Mouse (Mus musculus) 3134 (cell line): ENCODE measurements around the gene Mxi1.
A peak's percentile ranks its signal among the peaks of the same experiment; 100 is the strongest.

Experiments used
- DNase-seq: peaks from one replicate; pipeline ENCODE4 v3.0.0-alpha.2; 2011; ENCODE audit warnings: low spot score; ENCODE audit not compliant: insufficient read length; ENCODE audit errors: extremely low read depth

Mxi1 gene

DNA sequence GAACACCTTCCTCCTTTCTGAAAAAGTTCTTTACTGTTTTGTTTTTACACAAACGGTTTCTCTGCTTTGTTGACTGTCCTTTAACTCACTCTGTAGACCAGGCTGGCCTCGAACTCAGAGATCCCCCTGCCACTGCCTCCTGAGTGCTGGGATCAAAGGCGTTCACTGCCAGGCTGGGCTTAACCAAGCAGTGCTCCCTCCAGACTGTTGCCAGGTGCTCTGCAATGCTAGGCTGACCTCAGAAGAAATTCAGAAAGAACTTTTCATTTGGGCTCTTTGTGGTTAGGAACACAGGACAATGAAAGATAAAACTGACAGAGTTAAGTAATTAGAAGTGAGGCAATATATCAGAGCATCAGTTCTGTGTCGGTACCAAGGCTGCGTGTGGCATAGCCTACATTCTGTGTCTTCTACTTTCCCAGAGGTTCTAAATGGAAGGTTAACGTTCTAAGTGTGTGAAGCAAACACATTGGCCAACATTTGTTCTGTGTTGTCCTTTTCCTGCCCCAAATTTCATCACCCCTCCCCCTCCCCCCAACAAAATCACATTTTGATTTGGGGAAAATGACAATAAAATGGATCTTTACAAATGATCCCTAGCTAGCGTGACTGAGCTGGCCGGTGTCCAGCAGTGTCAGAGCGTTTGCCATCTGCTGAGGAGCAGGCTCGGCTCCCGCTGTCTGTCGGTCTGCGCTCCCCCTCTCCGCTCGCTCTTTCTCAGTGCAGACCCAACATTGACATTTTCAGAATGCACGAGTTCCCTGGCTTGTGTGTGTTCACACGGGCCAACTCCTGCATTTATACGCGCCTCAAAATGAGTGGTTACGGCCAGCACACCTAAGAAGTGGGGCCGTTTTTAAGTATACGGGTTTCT, 49.1 kb downstream of the Mxi1 start:
- DNase-seq, result no peak

DNA sequence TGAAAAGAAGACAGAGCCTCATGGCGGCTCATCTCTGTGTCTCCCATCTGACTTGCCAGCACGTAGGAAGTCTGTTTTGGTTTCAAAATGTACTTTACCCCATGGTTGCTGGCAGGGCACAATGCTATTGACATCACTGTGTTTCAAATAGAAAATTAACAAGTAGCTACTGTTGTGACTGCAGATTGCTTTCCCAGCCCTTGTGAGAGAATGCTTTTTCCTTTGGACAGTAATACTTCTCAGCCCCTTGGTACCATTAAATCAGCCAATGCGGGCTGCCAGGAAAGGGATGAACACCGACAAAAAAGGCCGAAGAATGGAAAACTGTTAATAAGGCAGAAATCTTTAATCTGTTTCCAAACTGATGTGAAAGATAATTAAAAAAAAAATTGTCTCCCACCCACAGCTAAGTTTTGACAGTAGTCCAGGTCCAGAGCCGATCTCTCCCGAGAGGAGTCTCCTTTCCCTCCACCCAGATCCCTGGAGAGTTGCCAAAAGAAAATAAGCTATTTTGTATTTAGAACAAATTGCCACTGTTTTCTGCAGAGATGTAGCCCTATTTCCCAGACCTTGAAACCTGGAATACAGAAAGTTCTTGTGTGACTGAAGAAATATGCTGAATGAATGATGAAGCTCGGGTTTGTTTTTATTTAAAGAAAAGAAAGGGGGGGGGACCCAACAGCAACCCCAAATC, 50.1 kb downstream of the Mxi1 start:
- DNase-seq, result no peak

DNA sequence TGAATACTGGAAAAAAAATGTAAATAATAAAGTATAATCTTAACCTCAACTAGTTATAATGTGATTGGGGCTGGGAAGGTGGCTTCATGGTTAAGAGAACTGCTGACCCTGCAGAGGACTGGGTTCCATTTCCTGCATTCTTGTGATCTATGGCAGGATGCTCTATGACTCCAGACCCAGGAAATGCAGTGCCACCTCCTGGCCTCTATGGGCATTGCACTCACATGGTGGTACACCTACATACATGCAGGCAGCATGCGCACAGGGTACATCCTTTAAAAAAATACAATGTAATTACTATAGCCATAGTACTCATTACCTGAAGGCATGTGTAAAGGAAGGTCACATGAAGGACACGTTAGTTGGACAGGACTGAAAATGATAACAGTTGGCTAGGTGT, 52.6 kb downstream of the Mxi1 start:
- DNase-seq, result no peak

DNA sequence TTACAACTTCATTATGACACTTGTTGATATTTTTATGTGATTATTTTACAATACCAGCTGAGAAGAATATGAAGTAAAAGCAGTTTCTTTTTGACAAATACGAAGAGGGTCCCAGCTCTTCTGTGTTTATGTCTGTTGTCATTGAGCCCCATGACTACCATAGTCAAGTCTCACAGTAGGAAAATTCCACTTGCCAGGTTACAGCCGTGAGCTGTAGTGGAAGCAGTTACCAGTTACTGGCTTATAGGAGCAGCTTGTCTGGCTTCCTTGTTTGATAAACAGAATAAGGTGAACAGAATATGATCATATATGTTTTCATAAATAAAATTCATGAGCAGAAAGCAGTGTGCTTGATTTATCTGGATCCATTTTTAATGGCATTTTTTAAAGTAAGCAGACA, 54.2 kb downstream of the Mxi1 start:
- no peak for DNase-seq

DNA sequence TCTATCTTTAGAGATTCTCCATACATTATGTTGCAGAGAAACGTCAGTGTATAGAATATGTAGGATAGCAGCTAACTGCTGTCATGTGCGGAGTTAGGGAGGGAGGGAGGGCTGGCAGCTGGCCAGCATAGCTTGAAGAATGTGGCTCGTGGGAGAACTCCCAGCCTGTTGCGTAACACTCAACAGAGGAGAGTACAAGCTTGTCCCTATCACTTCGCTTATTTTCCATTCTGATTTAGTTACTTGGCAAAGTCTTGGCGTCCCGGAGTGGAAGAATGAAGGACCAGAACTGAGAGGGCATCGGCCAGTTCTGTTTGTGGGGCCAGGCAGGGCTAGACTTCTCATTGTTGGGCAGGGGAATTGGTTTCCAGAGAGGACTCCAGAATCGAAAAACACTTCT, 54.6 kb downstream of the Mxi1 start:
- peak; percentile 32 for DNase-seq

DNA sequence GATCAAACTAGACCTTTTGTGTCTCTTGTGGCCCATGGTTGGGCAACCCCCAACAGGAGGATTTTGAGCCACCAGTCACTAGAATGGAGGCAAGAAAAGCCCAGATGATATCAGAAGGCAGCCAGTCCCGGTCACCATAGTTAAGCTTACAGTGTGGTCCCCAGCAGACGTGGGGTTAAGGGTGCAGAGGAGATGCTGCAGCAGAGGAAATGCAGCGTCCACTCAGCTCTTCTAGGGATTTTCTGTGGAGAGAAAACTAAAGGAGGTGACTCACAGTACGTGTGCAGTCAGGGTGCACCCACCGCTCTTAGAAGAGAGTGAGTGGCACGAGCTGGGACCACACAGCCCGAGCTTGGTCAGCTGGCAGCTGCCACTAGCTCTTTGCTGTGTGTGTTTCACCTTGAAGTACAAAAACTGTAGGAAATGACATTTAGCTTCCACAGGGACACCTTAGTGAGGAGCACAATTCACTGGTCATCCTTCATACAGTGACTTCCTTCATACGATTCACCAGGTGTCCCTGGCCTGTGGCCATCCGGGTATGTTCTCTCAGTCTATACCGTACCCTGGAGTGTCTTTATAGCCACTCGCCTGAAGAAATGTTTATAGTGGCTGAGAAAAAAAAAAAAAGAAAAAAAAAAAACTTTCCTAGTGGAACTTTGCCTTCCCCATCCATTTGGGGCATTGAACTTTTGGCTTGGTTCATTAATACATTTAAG, 55.9 kb downstream of the Mxi1 start:
- no peak for DNase-seq

DNA sequence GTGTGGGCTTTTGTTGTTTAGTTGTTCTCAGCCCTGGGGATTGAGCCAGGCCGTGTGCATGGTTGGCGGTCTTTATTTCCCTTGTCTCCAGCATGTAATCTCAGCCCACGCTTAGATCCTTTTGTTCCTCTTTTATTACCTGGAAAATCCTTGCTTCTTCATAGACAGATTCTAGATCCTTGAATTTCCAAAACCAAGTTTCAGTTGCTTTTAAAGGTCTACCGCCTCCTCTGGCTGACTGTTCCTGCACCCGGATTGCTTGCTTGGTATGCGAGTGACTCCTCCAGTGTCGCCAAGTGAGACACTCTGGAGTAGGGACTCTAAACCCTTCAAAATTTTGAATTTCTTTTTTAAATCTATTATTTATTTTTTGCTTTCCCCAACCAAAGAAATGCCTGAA, 56.6 kb downstream of the Mxi1 start:
- no peak for DNase-seq

DNA sequence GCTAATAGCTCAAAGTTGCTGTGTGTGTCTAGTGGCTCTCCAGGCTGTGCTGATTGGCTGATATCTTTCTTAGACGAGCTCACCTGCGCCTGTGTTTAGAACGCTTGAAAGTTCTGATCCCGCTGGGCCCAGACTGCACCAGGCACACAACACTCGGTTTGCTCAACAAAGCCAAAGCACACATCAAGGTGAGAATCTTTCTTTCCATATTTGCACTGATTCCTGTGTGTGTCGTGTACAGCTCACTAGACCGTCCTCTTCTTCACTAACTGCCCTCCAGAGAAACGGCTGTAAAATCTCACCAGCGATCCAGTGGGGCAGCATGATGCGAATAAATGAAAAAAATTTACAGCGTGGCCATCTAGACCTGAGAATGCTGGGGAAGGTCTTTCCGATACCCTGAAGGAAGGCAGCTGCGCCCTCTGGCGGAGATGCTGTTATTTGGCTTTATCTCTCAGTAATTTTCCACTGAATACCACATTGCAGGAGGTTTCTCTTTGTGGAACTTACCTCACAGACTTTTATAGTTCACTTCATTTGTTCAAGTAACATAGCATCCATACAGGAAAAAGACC, 59.2 kb downstream of the Mxi1 start:
- DNase-seq, result no peak

DNA sequence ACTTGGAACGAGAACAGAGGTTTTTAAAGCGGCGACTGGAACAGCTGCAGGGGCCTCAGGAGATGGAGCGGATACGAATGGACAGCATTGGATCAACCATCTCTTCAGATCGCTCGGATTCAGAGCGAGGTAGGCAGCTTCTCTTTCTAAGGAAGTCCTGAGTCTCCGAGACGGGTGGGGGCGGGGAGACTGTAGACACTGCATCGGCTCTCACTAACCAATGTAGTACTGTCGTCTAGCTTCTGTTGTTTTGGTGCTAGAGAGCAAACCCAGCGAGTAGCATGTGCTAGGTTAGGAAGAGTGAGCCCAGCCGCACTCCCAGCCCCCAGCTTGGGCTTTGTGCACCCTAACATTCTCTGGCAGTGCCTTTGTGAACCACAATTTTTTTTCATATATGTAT, 59.9 kb downstream of the Mxi1 start:
- DNase-seq, result no peak

DNA sequence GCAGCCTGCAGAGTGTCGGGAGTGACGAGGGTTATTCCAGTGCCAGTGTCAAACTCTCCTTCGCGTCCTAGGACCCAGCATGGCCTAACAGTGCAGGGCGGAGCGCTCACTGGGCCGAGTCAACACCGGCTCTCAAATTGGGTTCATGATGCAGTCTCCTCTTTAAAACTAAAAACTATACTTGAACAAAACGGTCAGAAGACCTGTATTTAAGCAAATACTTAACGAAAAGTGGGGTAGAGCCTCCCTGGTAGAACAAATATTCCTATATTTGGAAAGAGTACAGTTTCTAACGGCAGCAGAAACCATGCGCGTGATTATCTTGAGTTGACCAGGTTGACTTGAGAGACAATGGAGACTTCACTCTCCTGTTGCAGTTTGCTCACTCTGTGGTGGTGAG, 61.3 kb downstream of the Mxi1 start, which contains the start of gene Gm10197:
Gene Gm10197 (minus strand): TSS at position 101 of the 400 bp plus-strand sequence.
- DNase-seq, result no peak

DNA sequence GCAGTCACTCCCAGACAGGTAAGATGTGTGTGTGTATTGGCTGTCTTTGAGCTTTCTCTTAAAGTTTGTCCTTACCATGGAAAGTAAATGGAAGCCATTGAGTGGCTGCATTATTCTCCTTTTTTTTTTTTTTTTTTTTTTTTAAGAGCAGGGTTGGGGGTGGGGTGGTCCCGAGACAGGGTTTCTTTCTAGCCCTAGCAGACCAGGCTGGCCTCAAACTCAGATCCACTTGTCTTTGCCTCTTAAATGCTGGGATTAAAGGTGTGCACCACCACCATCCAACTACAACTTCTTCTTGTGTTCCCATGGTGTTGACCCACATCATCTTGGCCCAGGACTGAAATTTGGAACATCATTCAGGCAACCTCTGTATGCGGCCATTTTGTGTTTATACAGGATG, 63.3 kb downstream of the Mxi1 start:
- no peak for DNase-seq

DNA sequence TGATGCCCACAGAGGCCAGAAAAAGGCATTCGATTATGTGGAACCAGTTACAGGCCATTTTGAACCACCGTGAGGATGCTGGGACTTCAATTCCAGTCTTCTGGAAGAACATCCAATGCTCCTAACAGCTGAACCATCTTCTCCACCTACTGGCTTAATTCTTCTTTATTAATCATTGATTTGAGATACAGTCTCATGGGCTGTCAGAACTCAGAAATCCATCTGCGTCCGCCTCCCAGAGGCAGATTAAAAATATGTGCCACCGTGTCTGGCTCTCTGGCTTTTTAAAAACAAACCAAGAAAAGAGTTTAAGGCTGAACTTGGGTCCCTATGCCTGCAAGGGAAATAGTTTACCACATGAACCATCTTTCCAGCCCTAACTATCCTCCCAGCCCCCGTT, 65.0 kb downstream of the Mxi1 start:
- no peak for DNase-seq

DNA sequence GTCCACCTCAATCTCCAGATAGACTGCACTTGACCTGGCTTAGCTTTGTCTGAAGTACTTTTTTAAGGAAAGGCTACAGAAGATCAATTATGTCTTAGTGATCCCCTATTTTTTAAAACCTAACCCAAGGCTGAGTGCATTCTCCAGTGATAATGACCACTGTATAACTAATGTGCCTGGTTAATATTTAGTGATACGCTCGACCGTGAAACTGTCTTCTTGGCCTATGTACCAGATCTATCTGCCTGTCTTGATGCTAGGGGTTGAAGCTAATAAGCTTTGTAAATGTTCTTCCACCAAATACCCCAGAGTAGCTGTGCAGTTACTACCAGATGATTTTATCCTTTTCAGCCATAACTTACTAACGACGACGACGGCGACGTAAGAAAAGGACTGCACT, 65.5 kb downstream of the Mxi1 start:
- no peak for DNase-seq

DNA sequence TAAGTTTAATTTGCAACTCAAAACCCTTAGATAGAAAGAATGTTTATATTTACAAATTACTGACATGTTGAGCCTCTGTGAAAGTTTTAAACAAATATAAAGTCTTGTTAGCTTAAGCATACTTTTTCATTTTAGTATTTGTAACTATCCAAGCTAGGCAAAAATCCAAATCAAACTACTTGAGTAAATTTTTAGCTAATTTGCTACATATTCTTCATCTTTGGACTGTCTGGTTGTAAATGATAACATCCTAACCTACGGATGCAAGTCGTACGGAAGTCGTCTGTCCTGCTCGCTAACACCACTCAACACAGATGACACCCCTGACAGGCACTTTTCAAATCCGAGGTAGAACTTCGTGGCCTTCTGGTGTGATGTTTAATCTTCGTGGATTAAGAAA, 67.3 kb downstream of the Mxi1 start:
- no peak for DNase-seq

DNA sequence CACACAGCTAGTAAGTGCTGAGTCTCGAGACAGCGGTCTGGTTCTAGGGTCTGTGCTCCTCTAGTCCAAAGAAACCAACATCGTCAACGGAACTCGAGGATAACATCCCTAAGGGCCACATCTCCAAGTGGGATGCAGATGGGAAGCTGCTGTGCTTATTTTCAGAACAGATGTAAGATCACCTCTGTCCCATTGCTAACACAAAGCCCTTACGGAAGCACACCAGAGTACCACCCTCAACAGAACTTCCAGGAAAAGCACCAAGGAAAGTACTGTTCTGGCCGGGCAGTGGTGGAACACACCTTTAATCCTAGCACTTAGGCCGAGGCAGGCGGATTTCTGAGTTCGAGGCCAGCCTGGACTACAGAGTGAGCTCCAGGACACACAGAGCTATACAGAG, 68.1 kb downstream of the Mxi1 start:
- DNase-seq, result no peak

DNA sequence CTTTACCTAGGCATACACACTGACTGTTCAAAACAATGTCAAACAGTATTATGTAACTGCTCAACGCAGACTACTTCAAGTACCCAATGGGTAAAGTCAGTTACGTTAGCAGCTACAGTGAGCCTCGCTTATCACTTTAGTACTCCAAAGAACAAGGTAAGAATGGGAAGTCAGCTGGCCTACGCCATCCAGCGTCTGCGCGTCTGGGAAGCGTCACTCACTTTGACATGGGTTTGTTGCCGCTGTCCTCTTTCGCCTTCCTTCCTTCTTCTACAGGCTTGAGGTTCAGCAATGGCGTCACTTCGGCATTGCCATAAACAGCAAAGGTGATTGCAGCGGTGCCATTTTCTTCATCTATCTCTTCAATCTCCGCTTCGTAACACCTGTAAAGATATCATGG, 73.0 kb downstream of the Mxi1 start:
- DNase-seq, result no peak

DNA sequence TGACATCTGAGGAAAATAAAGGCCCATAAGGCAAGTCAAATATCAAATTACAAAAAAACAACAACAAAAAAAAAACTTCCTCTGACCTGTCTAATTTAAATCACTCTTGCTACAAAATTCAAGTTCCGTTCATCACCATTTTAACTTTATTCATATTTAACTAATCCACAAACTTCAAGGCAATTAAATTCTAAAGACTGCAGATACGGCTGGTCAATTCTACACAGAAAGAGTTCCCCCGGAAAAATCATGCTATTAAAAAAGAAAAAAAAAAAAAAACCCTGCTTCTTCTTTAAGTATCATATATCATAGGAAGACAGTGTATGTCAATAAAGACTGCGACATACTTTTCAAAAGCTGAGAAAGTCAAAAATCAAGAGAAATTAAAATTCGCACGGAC, 79.1 kb downstream of the Mxi1 start:
- DNase-seq, result no peak

DNA sequence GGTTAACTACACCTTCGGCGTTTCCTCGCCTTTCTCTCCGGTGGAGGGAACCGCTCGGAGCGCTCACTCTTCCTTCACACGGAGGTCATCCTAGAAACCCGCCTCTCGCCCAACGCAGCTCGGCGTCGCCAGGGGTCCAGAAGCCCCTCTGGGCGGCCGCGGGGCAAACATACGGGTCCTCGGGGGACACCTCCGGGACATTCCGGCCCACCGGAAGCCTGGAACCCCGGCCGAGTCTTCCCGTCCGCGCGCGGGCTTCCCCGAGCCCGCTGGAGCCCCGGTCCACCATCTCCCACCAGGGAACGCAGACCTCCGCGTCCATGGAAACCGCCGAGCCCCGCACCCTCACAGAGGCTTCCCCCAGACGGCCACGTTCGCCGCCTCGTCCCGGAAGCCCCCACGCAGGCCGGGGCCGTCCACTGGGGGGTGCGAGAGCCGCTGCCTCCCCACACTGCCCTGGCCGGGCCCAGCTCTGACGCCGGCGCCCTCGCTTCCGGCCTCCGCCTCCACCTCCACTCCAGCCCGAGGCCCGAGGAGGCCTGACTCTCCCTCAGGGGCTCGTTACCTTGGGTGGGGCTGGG, 79.6 kb downstream of the Mxi1 start:
- no peak for DNase-seq

DNA sequence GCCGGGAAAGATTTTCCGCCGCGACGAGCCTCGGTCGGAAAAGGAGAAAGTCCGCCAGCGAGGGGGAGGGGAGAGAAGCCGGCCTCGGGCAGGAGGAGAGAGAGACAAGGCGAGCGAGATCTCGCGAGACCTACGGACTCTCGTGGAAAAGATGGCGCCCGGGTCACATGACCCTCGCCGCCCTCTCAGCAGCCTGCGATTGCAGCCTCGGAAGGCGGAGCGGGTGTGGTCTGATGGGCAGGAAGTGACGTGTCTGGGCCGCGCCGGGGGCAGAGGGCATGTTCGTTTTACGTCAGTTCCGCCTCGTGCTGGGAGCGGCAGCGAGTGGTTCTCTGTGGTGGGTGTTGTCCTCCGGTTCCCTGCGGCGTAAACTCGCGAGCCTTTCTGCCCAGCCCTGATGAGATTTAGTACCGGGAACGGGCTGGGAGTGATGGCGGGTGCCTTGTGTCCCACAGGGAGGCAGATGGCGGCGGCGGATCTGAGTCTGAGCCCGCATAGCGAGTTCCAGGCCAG, 80.2 kb downstream of the Mxi1 start, which contains the start of gene Smndc1:
Gene Smndc1 (minus strand): TSS at position 84 of the 513 bp plus-strand sequence.
- peak; percentile 100 for DNase-seq

DNA sequence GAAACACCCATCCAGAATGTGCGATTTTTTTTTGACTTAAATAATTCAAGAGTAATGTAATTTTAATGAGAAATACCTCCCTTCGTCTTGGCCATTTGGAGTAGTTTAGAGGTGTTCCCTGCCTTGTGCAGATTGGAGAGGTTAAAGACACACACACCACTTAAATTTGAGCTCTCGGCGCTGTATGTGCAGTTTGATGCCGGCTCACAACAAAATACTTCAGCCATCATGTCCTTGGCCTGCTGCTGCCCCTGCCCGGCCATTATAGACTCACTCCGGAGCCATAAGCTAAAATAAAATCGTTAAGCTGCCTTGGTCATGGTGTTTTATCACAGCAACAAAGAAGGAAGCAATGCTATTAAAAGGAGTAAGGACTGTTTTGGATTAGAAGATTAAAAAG, 81.1 kb downstream of the Mxi1 start:
- DNase-seq, result no peak

DNA sequence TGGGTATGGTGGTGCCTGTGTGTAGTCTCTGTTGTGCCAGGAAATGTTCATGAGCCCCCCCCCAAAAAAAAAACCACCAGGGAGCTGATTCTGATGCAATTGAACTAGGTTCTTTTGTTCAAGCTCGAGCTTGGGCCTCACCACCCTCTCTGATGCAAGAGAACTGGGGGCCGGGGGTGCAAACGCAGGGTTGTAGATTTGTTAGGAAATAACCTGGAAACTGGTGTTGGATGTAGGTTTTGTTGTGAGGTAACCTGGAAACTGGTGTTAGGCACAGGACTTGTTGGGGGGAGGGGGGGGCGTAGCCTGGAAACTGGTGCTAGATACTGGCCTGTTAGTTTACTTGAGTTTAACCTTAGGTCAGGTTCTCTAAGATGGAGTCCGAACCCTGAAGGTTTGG, 81.5 kb downstream of the Mxi1 start:
- DNase-seq, result no peak
